Mouse (Mus musculus) heart, embryonic 15.5 days (tissue): ENCODE measurements around the gene Rab26. TPM values are rescaled to one million over a fixed set of nuclear protein-coding genes. Genes with fewer than 3 reads are reported as not detected.

Experiments
- ATAC-seq: fragments of 200-750 bp; cut with Nextera tagmentation; replicated peaks from 2 replicates; pipeline ENCODE4 v1.8.0; 2017; ENCODE audit warnings: low read depth, moderate TSS enrichment; ENCODE audit not compliant: insufficient number of reproducible peaks, insufficient read depth, low FRiP score
- H3K27ac ChIP-seq: fragments of 300-500 bp; sonication (generic); 2 replicates; pipeline ENCODE4 v1.5.1; 2015; ENCODE audit warnings: mild to moderate bottlenecking, inconsistent platforms
- H3K27me3 ChIP-seq: fragments of 300-500 bp; sonication (generic); 2 replicates; pipeline ENCODE4 v1.6.1; 2015; ENCODE audit warnings: inconsistent platforms
- H3K36me3 ChIP-seq: fragments of 300-500 bp; sonication (generic); 2 replicates; pipeline ENCODE4 v1.6.1; 2015; ENCODE audit warnings: mild to moderate bottlenecking, inconsistent platforms
- H3K4me1 ChIP-seq: fragments of 300-500 bp; sonication (generic); replicated peaks from 2 replicates; pipeline ENCODE4 v1.6.1; 2015; ENCODE audit warnings: inconsistent platforms
- H3K4me2 ChIP-seq: fragments of 300-500 bp; sonication (generic); 2 replicates; pipeline ENCODE4 v1.6.1; 2015; ENCODE audit warnings: inconsistent platforms, mild to moderate bottlenecking, moderate library complexity
- H3K4me3 ChIP-seq: fragments of 300-500 bp; sonication (generic); 2 replicates; pipeline ENCODE4 v1.5.1; 2015; ENCODE audit warnings: mild to moderate bottlenecking, inconsistent platforms
- H3K9ac ChIP-seq: fragments of 300-500 bp; sonication (generic); 2 replicates; pipeline ENCODE4 v1.6.1; 2015; ENCODE audit warnings: mild to moderate bottlenecking, inconsistent platforms
- H3K9me3 ChIP-seq: fragments of 300-500 bp; sonication (generic); replicated peaks from 2 replicates; pipeline ENCODE4 v1.6.1; 2016; ENCODE audit warnings: inconsistent platforms
- whole genome bisulfite sequencing: fragments of 180-500 bp; shearing (Covaris S2); methylation state at CpG from one replicate; pipeline ENCODE4 v1.1.7; 2015; ENCODE audit warnings: mixed read lengths; 5-methylcytosine and 5-hydroxymethylcytosine counted together
- polyA plus RNA-seq: library from polyadenylated mRNA; unstranded; fragments of >200 nt; fragmentation: Nextera tagmentation; extraction: Ambion mirVana; gene quantifications from 2 replicates; pipeline ENCODE4 v1.2.1, GENCODE M21; 2015

Gene Rab26
- polyA plus RNA-seq, 1 experiment from 2014 or later = 0.97 TPM

DNA sequence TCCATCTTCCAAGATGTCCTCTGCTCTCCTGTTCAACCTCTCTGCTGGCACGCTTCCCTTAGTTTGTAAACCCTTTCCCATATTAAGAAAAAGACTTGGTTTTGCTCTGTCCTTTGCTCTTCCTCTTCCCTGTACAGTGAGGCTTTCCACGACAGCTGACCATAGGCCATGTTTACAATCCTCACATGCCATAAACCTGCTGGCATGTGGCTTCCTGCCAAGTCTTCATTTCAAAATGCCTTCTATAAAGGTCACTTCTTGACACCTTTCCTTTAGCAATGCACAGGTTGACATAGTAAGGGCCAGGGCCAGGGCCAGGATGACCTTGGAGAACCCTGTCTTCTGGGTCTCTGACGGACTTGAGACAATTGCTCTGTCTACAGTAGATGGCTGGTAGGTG, 12.2 kb upstream of the Rab26 start:
- no peak for ATAC-seq
- H3K27ac ChIP-seq = no peak overlapping the region
- WGBS = 73% methylated on average over 3 of the region's 3 CpGs

DNA sequence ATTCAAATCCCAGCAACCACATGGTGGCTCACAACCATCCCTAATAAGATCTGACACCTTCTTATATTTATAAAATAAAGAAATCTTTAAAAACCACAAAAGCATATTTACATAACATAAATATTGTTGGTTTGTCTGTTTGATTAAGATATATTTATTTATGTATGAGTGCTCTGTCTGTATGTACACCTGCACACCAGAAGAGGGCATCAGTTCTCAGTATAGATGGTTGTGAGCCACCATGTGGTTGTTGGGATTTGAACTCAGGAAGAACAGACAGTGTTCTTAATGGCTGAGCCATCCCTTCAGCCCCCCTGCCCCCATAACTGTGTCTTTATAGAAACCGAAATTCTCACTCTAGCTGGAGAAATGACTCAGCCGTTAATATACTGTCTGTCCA, 11.2 kb upstream of the Rab26 start:
- WGBS = 93% methylated on average over 2 of the region's 2 CpGs
- H3K27me3 ChIP-seq = peaks cover 6% of the 10 kb centered on the region; the same call in 1 of the 2 replicates

More for the DNA sequence above, 12.2 kb upstream of the Rab26 start:
- H3K4me3 ChIP-seq = no peak overlapping the region
- no peak overlapping the region for H3K4me2 ChIP-seq
- H3K9ac ChIP-seq = no peak overlapping the region
- H3K36me3 ChIP-seq = no peaks in the 10 kb centered on the region
- peaks cover 18% of the 10 kb centered on the region for H3K4me1 ChIP-seq
- H3K9me3 ChIP-seq = no peaks in the 10 kb centered on the region
- peaks cover 6% of the 10 kb centered on the region; the same call in 1 of the 2 replicates for H3K27me3 ChIP-seq

DNA sequence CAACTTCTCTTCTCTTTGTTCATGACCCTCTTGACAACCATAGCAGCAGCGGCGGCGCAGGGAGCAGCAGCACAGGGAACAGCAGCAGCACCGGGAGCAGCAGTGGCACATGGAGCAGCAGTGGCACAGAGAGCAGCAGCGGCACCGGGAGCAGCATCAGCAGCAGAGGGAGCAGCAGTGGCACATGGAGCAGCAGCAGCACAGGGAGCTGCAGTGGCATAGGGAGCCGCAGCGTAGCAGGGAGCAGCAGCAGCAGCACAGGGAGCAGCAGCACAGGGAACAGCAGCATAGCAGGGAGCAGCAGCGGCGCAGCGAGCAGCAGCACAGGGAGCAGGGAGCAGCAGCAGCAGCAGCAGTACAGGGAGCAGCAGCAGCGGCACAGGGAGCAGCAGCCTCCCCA, 10.6 kb upstream of the Rab26 start:
- H3K36me3 ChIP-seq = no peaks in the 10 kb centered on the region
- no peak overlapping the region for H3K4me3 ChIP-seq
- peak overlapping the region; percentile 31 for H3K4me2 ChIP-seq
- H3K9ac ChIP-seq = no peak overlapping the region
- H3K27ac ChIP-seq = no peak overlapping the region
- H3K9me3 ChIP-seq = no peaks in the 10 kb centered on the region
- no peak for ATAC-seq
- WGBS = 18% methylated on average over 12 of the region's 12 CpGs
- peaks cover 6% of the 10 kb centered on the region; the same call in 1 of the 2 replicates for H3K27me3 ChIP-seq
- H3K4me1 ChIP-seq = peaks cover 11% of the 10 kb centered on the region; the same call in 1 of the 2 replicates

More for the DNA sequence above, 11.2 kb upstream of the Rab26 start:
- Histone ChIP-seq H3K9me3 (no peaks in the 10 kb centered on the region), H3K4me3 (no peak overlapping the region), H3K27ac (no peak overlapping the region), H3K36me3 (no peaks in the 10 kb centered on the region), H3K4me2 (no peak overlapping the region), H3K9ac (no peak overlapping the region), H3K4me1 (peaks cover 11% of the 10 kb centered on the region; the same call in 1 of the 2 replicates)
- ATAC-seq = no peak

DNA sequence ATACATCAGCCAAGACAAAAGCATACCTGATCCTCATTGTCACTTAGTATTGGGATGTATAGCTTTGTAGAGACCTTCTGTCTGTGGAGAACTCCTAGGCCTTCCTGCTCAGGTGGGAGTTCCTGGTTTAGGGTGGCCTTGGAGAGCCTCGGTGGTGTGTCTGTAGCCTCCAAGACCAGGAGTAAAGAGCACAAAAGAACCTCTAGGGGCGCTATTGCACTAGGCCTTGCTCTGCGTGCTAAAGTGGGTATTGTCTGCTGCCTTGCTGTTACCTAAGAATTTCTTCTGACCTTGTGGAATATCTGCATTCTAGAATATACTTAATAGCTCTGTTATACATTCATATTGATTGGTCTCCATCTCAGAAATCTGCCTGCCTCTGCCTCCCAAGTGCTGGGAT, 6.4 kb upstream of the Rab26 start:
- H3K27me3 ChIP-seq = peaks cover 6% of the 10 kb centered on the region; the same call in 1 of the 2 replicates
- H3K4me1 ChIP-seq = 0 out of 2 replicates have a peak, but pooled peaks cover 3% of the 10 kb centered on the region
- no peaks in the 10 kb centered on the region for H3K9me3 ChIP-seq
- ATAC-seq = no peak
- H3K9ac ChIP-seq = no peak overlapping the region
- 13% methylated on average over 3 of the region's 3 CpGs for whole genome bisulfite sequencing
- no peak overlapping the region for H3K4me2 ChIP-seq
- no peak overlapping the region for H3K4me3 ChIP-seq
- H3K27ac ChIP-seq = no peak overlapping the region
- H3K36me3 ChIP-seq = no peaks in the 10 kb centered on the region

DNA sequence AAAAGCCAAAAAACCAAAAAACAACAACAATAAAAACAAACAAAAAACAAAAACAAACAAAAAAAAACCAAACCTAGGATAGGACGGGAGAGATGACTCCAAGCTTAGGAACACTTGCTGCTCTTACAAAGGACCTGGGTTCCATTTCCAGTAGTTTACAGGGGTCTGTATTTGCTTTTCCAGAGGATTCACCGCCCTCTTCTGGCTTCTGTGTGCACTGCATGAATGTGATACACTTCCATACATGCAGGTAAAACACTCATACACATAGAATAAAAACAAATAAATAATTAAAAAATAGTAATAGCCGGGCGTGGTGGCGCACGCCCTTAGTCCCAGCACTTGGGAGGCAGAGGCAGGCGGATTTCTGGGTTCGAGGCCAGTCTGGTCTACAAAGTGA, 4.9 kb upstream of the Rab26 start:
- H3K27ac ChIP-seq = no peak overlapping the region
- no peaks in the 10 kb centered on the region for H3K27me3 ChIP-seq
- no peak overlapping the region for H3K9ac ChIP-seq
- no peaks in the 10 kb centered on the region for H3K9me3 ChIP-seq
- H3K36me3 ChIP-seq = no peaks in the 10 kb centered on the region
- no peak for ATAC-seq
- no peak overlapping the region for H3K4me2 ChIP-seq
- WGBS = 63% methylated on average over 8 of the region's 8 CpGs
- H3K4me3 ChIP-seq = no peak overlapping the region
- H3K4me1 ChIP-seq = no peaks in the 10 kb centered on the region

DNA sequence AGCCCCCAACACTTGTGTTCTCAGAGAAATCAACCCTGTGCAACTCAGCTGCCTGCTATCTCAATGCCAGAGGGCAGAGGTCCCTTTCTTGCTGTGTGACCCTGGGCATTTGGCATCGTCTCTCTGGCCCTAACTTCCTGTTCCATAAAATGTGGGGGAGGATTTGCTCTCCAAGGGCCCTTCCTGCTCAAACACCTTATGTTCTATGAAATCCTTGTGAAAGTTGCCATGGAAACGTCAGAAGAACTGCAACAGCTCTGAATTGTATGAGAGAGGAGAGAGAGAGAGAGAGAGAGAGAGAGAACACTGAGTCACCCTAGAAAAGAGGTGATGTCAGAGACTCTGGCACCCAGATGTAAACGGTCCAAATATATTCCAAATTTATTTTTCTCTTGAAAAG, 3.5 kb upstream of the Rab26 start:
- H3K36me3 ChIP-seq = no peaks in the 10 kb centered on the region
- H3K9ac ChIP-seq = no peak overlapping the region
- no peak overlapping the region for H3K27ac ChIP-seq
- ATAC-seq = no peak
- peaks cover 10% of the 10 kb centered on the region for H3K4me1 ChIP-seq
- H3K27me3 ChIP-seq = 0 out of 2 replicates have a peak, but pooled peaks cover under 1% of the 10 kb centered on the region
- no peaks in the 10 kb centered on the region for H3K9me3 ChIP-seq
- WGBS = 43% methylated on average over 3 of the region's 3 CpGs
- H3K4me3 ChIP-seq = no peak overlapping the region
- no peak overlapping the region for H3K4me2 ChIP-seq

DNA sequence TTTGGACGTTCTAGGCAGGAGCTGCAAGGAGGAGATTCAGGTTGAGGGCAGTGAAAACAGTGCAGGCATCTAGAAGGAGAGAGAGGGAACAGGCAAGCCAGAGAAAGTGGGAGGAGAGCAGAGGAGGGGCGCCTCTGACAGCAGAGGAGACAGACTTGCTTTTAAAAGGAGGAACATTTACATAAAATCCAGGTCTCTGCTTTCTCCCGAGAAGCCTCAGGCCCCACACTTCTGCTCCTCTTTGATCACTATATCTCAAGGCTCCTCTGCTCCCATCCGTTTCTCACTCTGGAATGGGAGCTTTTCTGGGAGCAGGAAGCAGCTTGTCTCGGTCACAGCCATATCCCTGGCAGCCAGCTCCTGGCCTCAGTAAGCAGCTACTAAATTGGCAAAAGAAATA, 1.3 kb upstream of the Rab26 start:
- H3K4me1 ChIP-seq = peaks cover 20% of the 10 kb centered on the region
- no peak for ATAC-seq
- no peak overlapping the region for H3K9ac ChIP-seq
- no peak overlapping the region for H3K4me2 ChIP-seq
- WGBS = 46% methylated on average over 5 of the region's 5 CpGs
- H3K27me3 ChIP-seq = 0 out of 2 replicates have a peak, but pooled peaks cover 5% of the 10 kb centered on the region
- H3K36me3 ChIP-seq = no peaks in the 10 kb centered on the region
- no peak overlapping the region for H3K4me3 ChIP-seq
- no peak overlapping the region for H3K27ac ChIP-seq
- no peaks in the 10 kb centered on the region for H3K9me3 ChIP-seq

DNA sequence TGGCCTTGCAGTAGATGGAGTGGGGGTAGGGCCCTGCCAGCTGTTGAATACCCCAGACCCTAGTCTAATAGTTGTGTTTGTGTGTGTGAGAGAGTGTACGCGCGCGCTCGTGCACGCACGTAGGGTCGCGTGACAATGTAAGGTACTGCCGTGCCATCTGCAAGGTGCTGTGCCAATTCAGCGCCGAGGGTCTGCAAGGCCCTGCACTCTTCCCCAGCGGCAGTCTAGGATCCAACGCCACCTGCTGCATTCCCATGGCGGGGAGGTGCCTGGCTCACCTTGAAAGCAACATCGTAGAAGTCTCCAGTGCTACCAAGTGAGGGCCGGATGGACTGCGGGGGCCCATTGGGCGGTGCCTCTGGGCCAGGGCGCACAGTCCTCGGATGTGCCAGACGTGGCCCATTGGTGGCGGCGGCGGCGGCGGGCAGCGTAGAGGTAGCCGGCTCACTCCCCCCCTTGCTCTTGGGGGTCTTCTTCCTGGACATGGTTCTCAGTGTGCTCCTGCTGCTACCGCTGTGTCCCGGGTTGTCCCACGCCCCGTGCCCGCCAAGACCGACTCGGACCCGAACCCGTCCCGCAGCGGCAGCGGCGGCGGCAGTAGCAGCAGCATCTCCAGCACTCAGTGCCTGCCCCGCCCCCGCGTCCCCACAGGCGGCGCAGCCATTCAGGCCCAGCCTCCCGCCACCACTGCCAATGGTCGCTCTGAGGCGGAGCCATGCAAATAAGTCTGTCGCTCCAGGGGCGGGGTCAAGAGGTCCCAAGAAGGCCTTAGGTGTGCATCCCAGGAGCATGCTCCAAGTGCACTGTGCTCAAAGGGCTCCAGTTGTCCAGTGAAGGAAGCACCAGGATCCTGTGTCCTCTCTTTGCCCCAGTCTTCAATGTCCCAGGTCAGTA, 664 bp downstream of the Rab26 start:
- WGBS = 8% methylated on average over 53 of the region's 53 CpGs
- H3K27me3 ChIP-seq = 0 out of 2 replicates have a peak, but pooled peaks cover 5% of the 10 kb centered on the region

DNA sequence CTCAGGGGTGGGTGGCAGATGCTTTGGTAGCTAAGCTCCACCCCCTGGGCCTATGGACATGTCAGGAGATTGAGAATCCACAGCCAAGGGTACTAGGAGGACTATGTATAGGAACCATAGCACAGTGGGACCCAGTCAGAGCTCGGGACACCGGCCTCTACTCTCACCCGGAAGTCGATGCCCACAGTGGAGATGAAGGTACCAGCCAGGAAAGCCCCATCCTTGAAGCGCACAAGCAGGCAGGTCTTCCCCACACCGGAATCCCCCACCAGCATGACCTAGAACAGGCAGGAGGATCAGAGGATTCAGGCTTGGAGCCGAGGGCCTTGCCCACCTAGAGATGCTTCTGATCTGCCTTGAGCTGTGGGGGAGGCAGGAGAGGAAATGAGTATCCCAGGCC, 2.0 kb downstream of the Rab26 start:
- ATAC-seq = no peak
- 80% methylated on average over 7 of the region's 7 CpGs for WGBS

More for the DNA sequence above, 664 bp downstream of the Rab26 start:
- no peaks in the 10 kb centered on the region; the same call in 1 of the 2 replicates for H3K36me3 ChIP-seq
- peak overlapping the region; percentile 45 for H3K4me3 ChIP-seq
- ATAC-seq = peak; percentile 61; the same call in 1 of the 2 replicates
- no peak overlapping the region for H3K27ac ChIP-seq
- H3K4me1 ChIP-seq = peaks cover 38% of the 10 kb centered on the region
- H3K4me2 ChIP-seq = peak overlapping the region; percentile 84
- peak overlapping the region; percentile 53 for H3K9ac ChIP-seq
- H3K9me3 ChIP-seq = no peaks in the 10 kb centered on the region

DNA sequence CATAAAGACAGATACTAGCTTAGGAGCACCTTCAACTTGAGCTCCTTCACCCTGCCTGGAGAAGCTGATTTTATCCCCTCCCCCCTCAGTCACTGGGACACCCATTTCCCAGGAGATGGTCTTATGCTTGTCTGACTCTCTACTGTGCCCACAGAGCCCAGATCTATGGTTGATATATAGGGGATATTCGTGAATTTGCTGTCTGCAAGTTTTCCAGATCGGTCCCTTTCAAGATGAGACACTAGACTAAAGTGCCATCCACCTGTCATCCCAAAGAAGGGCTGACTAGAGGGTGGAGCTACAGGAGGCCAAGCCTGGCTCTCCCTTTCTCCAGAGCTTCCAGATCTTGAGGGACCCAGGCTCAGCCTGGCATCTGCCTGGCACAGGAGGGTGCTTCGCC, 2.9 kb downstream of the Rab26 start:
- no peak overlapping the region for H3K9ac ChIP-seq
- H3K27ac ChIP-seq = no peak overlapping the region
- 0 out of 2 replicates have a peak, but pooled peaks cover 5% of the 10 kb centered on the region for H3K27me3 ChIP-seq
- peaks cover 46% of the 10 kb centered on the region for H3K4me1 ChIP-seq
- no peaks in the 10 kb centered on the region; the same call in 1 of the 2 replicates for H3K36me3 ChIP-seq
- H3K4me3 ChIP-seq = no peak overlapping the region
- no peaks in the 10 kb centered on the region for H3K9me3 ChIP-seq
- no peak overlapping the region for H3K4me2 ChIP-seq
- 76% methylated on average over 3 of the region's 3 CpGs for WGBS
- no peak for ATAC-seq

More for the DNA sequence above, 2.0 kb downstream of the Rab26 start:
- no peak overlapping the region for H3K27ac ChIP-seq
- 0 out of 2 replicates have a peak, but pooled peaks cover 5% of the 10 kb centered on the region for H3K27me3 ChIP-seq
- no peaks in the 10 kb centered on the region for H3K9me3 ChIP-seq
- no peak overlapping the region for H3K4me2 ChIP-seq
- peaks cover 38% of the 10 kb centered on the region for H3K4me1 ChIP-seq
- H3K4me3 ChIP-seq = no peak overlapping the region
- no peaks in the 10 kb centered on the region; the same call in 1 of the 2 replicates for H3K36me3 ChIP-seq
- no peak overlapping the region for H3K9ac ChIP-seq

DNA sequence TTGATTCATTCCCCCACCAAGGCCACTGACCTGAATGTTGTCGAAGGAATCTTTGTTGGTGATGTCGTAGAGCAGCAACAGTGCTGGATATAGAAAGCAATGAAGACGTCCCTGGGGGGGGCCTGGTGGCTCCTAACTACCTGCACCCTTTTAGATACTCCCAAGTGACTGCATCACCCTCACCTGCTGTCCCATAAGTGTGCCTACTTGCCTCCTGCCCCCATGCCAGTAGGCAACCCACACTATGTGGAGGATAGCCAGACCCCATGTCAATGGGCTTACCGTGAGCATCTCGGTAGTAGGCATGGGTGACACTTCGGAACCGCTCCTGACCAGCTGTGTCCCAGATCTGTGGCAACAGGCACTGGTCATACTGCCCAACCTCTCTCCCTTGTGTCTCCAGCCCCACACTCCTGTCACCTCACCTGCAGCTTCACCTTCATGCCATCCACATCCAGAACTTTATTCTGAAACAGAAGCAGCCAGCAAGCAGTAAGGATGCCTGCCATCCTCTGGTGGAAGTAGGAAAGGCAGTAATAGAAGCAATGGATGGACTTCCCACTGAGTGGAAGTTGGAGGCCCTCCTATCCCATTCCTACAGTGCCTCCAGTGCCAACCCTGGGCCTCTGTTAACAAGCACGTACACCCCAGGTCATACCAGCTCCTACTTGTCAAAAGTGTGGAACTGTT, 3.5 kb downstream of the Rab26 start:
- no peak for ATAC-seq
- peak overlapping the region; percentile 61; the same call in 1 of the 2 replicates for H3K9ac ChIP-seq

More for the DNA sequence above, 3.5 kb downstream of the Rab26 start:
- 37% methylated on average over 8 of the region's 8 CpGs for WGBS
- Histone ChIP-seq H3K36me3 (no peaks in the 10 kb centered on the region; the same call in 1 of the 2 replicates), H3K4me1 (peaks cover 50% of the 10 kb centered on the region), H3K4me2 (peak overlapping the region; percentile 79; the same call in 1 of the 2 replicates), H3K27ac (no peak overlapping the region), H3K27me3 (0 out of 2 replicates have a peak, but pooled peaks cover 5% of the 10 kb centered on the region), H3K9me3 (no peaks in the 10 kb centered on the region), H3K4me3 (no peak overlapping the region; the same call in 1 of the 2 replicates)
